Comparison of ENCODE assay signal across 10 mouse cellular contexts in genomic region chr15:98806071-98806808, GRCm38 (mm10). TPM values are rescaled to one million over a fixed set of nuclear protein-coding genes. Genes with fewer than 3 reads are reported as not detected.
A peak's percentile ranks its signal among the peaks of the same experiment; 100 is the strongest.
DNase-seq lines count a peak whose midpoint lies in the region; ATAC-seq and TF ChIP-seq lines count a peak whose summit lies in the region.
"Had no signal": no experiment of that assay in that cellular context is flagged by ENCODE, and none has a peak within 500 bp of the region (broad histone marks: within the 10 kb centered on the region; RNA-seq: fewer than 3 reads in every experiment).

No protein-coding gene starts in this region.

- peaks cover 95% of the 10 kb centered on the region for H3K27me3 ChIP-seq in kidney, embryonic 15.5 days
- peaks cover 66% of the 10 kb centered on the region for H3K27me3 ChIP-seq in hindbrain, embryonic 16.5 days (replicated peaks; ENCODE audit: control insufficient read depth, insufficient read depth, low read length)
- H3K27me3 ChIP-seq in midbrain, embryonic 16.5 days (ENCODE audit: control insufficient read depth, insufficient read depth, low read depth, low read length), result peaks cover 79% of the 10 kb centered on the region

- peaks cover 6% of the 10 kb centered on the region for H3K36me3 ChIP-seq in kidney, embryonic 15.5 days
- H3K36me3 ChIP-seq in hindbrain, embryonic 16.5 days (ENCODE audit: control insufficient read depth, insufficient read depth, low read length), result no peaks in the 10 kb centered on the region
- H3K36me3 ChIP-seq in midbrain, embryonic 16.5 days (ENCODE audit: control insufficient read depth, insufficient read depth, low read length), result no peaks in the 10 kb centered on the region

- H3K4me3 ChIP-seq in kidney, embryonic 15.5 days (replicated peaks), result peak overlapping the region; percentile 53
- H3K4me3 ChIP-seq in cortical plate, adult 2 months (ENCODE audit: insufficient read depth, low read length), result peak overlapping the region; percentile 95
- peak overlapping the region; percentile 55 for H3K4me3 ChIP-seq in hindbrain, embryonic 16.5 days (ENCODE audit: low read length)
- H3K4me3 ChIP-seq in midbrain, embryonic 16.5 days (ENCODE audit: low read depth, low read length), result peak overlapping the region; percentile 44; the same call in 1 of the 2 replicates

- H3K9ac ChIP-seq in kidney, embryonic 15.5 days, result no peak overlapping the region
- no peak overlapping the region for H3K9ac ChIP-seq in hindbrain, embryonic 16.5 days (ENCODE audit: low read depth, low read length)
- no peak overlapping the region for H3K9ac ChIP-seq in midbrain, embryonic 16.5 days (ENCODE audit: low read depth, low read length)

- H3K4me2 ChIP-seq in kidney, embryonic 15.5 days, result peak overlapping the region; percentile 92
- H3K4me2 ChIP-seq in hindbrain, embryonic 16.5 days (ENCODE audit: low read length), result peak overlapping the region; percentile 95
- peak overlapping the region; percentile 89 for H3K4me2 ChIP-seq in midbrain, embryonic 16.5 days (ENCODE audit: low read length)

- H3K27ac ChIP-seq in kidney, embryonic 15.5 days, result no peak overlapping the region
- peak overlapping the region; percentile 53 for H3K27ac ChIP-seq in cortical plate, adult 2 months (ENCODE audit: insufficient read depth, low read length)
- H3K27ac ChIP-seq in hindbrain, embryonic 16.5 days (ENCODE audit: low read depth, low read length), result no peak overlapping the region
- H3K27ac ChIP-seq in midbrain, embryonic 16.5 days (ENCODE audit: low read length), result no peak overlapping the region

- TF ChIP-seq POLR2A in cortical plate, adult 2 months (IDR thresholded peaks at IDR 0.05; ENCODE audit: extremely low read depth, insufficient read depth, low read length), result no peak

- 8% methylated on average over 30 of the region's 30 CpGs for WGBS in kidney, embryonic 15.5 days
- WGBS in hindbrain, embryonic 16.5 days, result 6% methylated on average over 30 of the region's 30 CpGs
- 7% methylated on average over 30 of the region's 30 CpGs for WGBS in midbrain, embryonic 16.5 days

- ATAC-seq in kidney, embryonic 15.5 days (replicated peaks; ENCODE audit: low FRiP score), result peak; percentile 16; the same call in 1 of the 2 replicates
- ATAC-seq in hindbrain, embryonic 16.5 days, result no peak
- ATAC-seq in midbrain, embryonic 16.5 days, result no peak

- TF ChIP-seq CTCF in cortical plate, adult 2 months (IDR thresholded peaks at IDR 0.05; ENCODE audit: extremely low read depth, insufficient read depth, low read length), result no peak

- no peak for DNase-seq in kidney, postnatal 10 days
- DNase-seq in layer of hippocampus, postnatal 25 days (ENCODE audit: extremely low spot score in 1 of 2, low spot score in 1 of 2), result no peak
- no peak for DNase-seq in urinary bladder, postnatal 25 days (ENCODE audit: low spot score)
- no peak for DNase-seq in kidney, postnatal 25 days
- DNase-seq: spleen, adult 18-20 months had no signal

- H3K9me3 ChIP-seq in kidney, embryonic 15.5 days (replicated peaks), result no peaks in the 10 kb centered on the region
- H3K9me3 ChIP-seq in hindbrain, embryonic 16.5 days (ENCODE audit: control insufficient read depth, low read length), result no peaks in the 10 kb centered on the region
- H3K9me3 ChIP-seq in midbrain, embryonic 16.5 days (replicated peaks; ENCODE audit: control insufficient read depth, low read length, poor library complexity, severe bottlenecking), result no peaks in the 10 kb centered on the region

- peaks cover 60% of the 10 kb centered on the region for H3K4me1 ChIP-seq in kidney, embryonic 15.5 days
- peaks cover 7% of the 10 kb centered on the region; the same call in 1 of the 2 replicates for H3K4me1 ChIP-seq in cortical plate, adult 2 months (ENCODE audit: control insufficient read depth, insufficient read depth, low read length)
- H3K4me1 ChIP-seq in hindbrain, embryonic 16.5 days (ENCODE audit: control insufficient read depth, insufficient read depth, low read depth, low read length), result peaks cover 41% of the 10 kb centered on the region
- peaks cover 32% of the 10 kb centered on the region for H3K4me1 ChIP-seq in midbrain, embryonic 16.5 days (ENCODE audit: control insufficient read depth, insufficient read depth, low read length)

RNA-seq across cellular contexts. Expression of gene Ddn, which starts 3.0 kb away (rescaled TPM):
- 2.9 and 3.2 TPM in 2 replicates for polyA plus RNA-seq in kidney, embryonic 15.5 days (2015; fragmentation: Nextera tagmentation; extraction: Ambion mirVana)
- 723 and 876 TPM in 2 replicates for polyA plus RNA-seq in cortical plate, adult 2 months (2012; rRNA removed)
- 0.30 and 0.31 TPM in 2 replicates for polyA plus RNA-seq in hindbrain, embryonic 16.5 days (2015; fragmentation: Nextera tagmentation; extraction: Ambion mirVana)
- polyA plus RNA-seq in midbrain, embryonic 16.5 days (2015; fragmentation: Nextera tagmentation; extraction: Ambion mirVana), result 0.35 and 0.42 TPM in 2 replicates
- 1,000 to 10,000 TPM; 1,586 to 1,599 TPM for total RNA-seq in layer of hippocampus, postnatal 25 days (2021)

RNA-seq across cellular contexts. Expression of gene Wnt1, which starts 16.6 kb away (rescaled TPM):
- polyA plus RNA-seq in kidney, embryonic 15.5 days (2015; fragmentation: Nextera tagmentation; extraction: Ambion mirVana), result 0.06 TPM in 1 of 2 replicates, not detected in the other
- polyA plus RNA-seq in cortical plate, adult 2 months (2012; rRNA removed), result 0.15 and 0.17 TPM in 2 replicates
- polyA plus RNA-seq in hindbrain, embryonic 16.5 days (2015; fragmentation: Nextera tagmentation; extraction: Ambion mirVana), result 1.2 and 2.3 TPM in 2 replicates
- 1.2 and 1.3 TPM in 2 replicates for polyA plus RNA-seq in midbrain, embryonic 16.5 days (2015; fragmentation: Nextera tagmentation; extraction: Ambion mirVana)
- total RNA-seq in layer of hippocampus, postnatal 25 days (2021), result not detected
- total RNA-seq: common myeloid progenitor, adult 5-6 weeks had no signal

RNA-seq across cellular contexts. Expression of gene Prkag1, which starts 25.1 kb away (rescaled TPM):
- polyA plus RNA-seq in kidney, embryonic 15.5 days (2015; fragmentation: Nextera tagmentation; extraction: Ambion mirVana), result 98.5 and 100 TPM in 2 replicates
- polyA plus RNA-seq in cortical plate, adult 2 months (2012; rRNA removed), result 71.3 and 75.7 TPM in 2 replicates
- 72.5 and 74.4 TPM in 2 replicates for polyA plus RNA-seq in hindbrain, embryonic 16.5 days (2015; fragmentation: Nextera tagmentation; extraction: Ambion mirVana)
- polyA plus RNA-seq in midbrain, embryonic 16.5 days (2015; fragmentation: Nextera tagmentation; extraction: Ambion mirVana), result 72.9 and 73.1 TPM in 2 replicates
- total RNA-seq in layer of hippocampus, postnatal 25 days (2021), result 10 to 100 TPM; 51.2 to 51.3 TPM

RNA-seq across cellular contexts. Expression of gene Wnt10b, which starts 28.3 kb away (rescaled TPM):
- polyA plus RNA-seq in kidney, embryonic 15.5 days (2015; fragmentation: Nextera tagmentation; extraction: Ambion mirVana), result 0.12 and 0.31 TPM in 2 replicates
- 2.6 and 3.1 TPM in 2 replicates for polyA plus RNA-seq in cortical plate, adult 2 months (2012; rRNA removed)
- polyA plus RNA-seq in hindbrain, embryonic 16.5 days (2015; fragmentation: Nextera tagmentation; extraction: Ambion mirVana), result 0.06 TPM in 1 of 2 replicates, not detected in the other
- not detected in 2 replicates for polyA plus RNA-seq in midbrain, embryonic 16.5 days (2015; fragmentation: Nextera tagmentation; extraction: Ambion mirVana)
- under 1 TPM; 0.31 to 0.37 TPM for total RNA-seq in layer of hippocampus, postnatal 25 days (2021)

RNA-seq across cellular contexts. Expression of gene Arf3, which starts 43.2 kb away (rescaled TPM):
- 51.9 and 55.6 TPM in 2 replicates for polyA plus RNA-seq in kidney, embryonic 15.5 days (2015; fragmentation: Nextera tagmentation; extraction: Ambion mirVana)
- 701 and 730 TPM in 2 replicates for polyA plus RNA-seq in cortical plate, adult 2 months (2012; rRNA removed)
- 107 TPM in 2 replicates for polyA plus RNA-seq in hindbrain, embryonic 16.5 days (2015; fragmentation: Nextera tagmentation; extraction: Ambion mirVana)
- polyA plus RNA-seq in midbrain, embryonic 16.5 days (2015; fragmentation: Nextera tagmentation; extraction: Ambion mirVana), result 96.4 and 102 TPM in 2 replicates
- total RNA-seq in layer of hippocampus, postnatal 25 days (2021), result 100 to 1,000 TPM; 759 to 832 TPM

Comparison
In these comparisons a context has a peak if more than half of its experiments do, and no peak if none do; other contexts are left out.
1. H3K4me3 ChIP-seq: peak in every context shown above with its lines; median percentile 95 in cortical plate, adult 2 months; 55 in hindbrain, embryonic 16.5 days; 53 in kidney, embryonic 15.5 days; 44 in midbrain, embryonic 16.5 days.
2. RNA of gene Ddn, which starts 3.0 kb away (polyA plus RNA-seq): 723 to 876 TPM in cortical plate, adult 2 months; 2.9 to 3.2 TPM in kidney, embryonic 15.5 days, 0.35 to 0.42 TPM in midbrain, embryonic 16.5 days and 0.30 to 0.31 TPM in hindbrain, embryonic 16.5 days; every median in the first group is over 100 times any median in the second.
3. Peak in every context shown above with its lines, with median percentiles within 50 percentile points of each other: H3K4me2 ChIP-seq.